34 mouse cellular contexts compared by ENCODE assay signal in genomic region chr1:145010833-145011232, GRCm38 (mm10).
"Had no signal": no experiment of that assay in that cellular context is flagged by ENCODE, and none has a peak within 500 bp of the region (broad histone marks: within the 10 kb centered on the region; RNA-seq: fewer than 3 reads in every experiment).

No protein-coding gene starts in this region.

- H3K4me3 ChIP-seq: heart, embryonic 12.5 days; heart, embryonic 13.5 days; heart, embryonic 15.5 days; hindbrain, embryonic 10.5 days; hindbrain, embryonic 12.5 days; hindbrain, embryonic 13.5 days; hindbrain, embryonic 15.5 days; intestine, embryonic 15.5 days; kidney, embryonic 15.5 days; layer of hippocampus, adult 2 months; left cerebral cortex, adult 2 months had no signal

- H3K4me1 ChIP-seq: heart, embryonic 12.5 days; heart, embryonic 13.5 days; heart, embryonic 15.5 days; hindbrain, embryonic 10.5 days; hindbrain, embryonic 12.5 days; hindbrain, embryonic 13.5 days; hindbrain, embryonic 15.5 days; intestine, embryonic 15.5 days; kidney, embryonic 15.5 days had no signal

- H3K36me3 ChIP-seq: heart, embryonic 12.5 days; heart, embryonic 13.5 days; heart, embryonic 15.5 days; hindbrain, embryonic 10.5 days; hindbrain, embryonic 12.5 days; hindbrain, embryonic 13.5 days; hindbrain, embryonic 15.5 days; intestine, embryonic 15.5 days; kidney, embryonic 15.5 days had no signal

- H3K27ac ChIP-seq: heart, embryonic 13.5 days; heart, embryonic 15.5 days; hindbrain, embryonic 10.5 days; hindbrain, embryonic 12.5 days; hindbrain, embryonic 13.5 days; hindbrain, embryonic 14.5 days; hindbrain, embryonic 15.5 days; hindbrain, postnatal 0 days; intestine, embryonic 15.5 days; kidney, embryonic 15.5 days; kidney, postnatal 0 days; layer of hippocampus, adult 2 months; left cerebral cortex, adult 2 months had no signal

- H3K9me3 ChIP-seq: heart, embryonic 12.5 days; heart, embryonic 13.5 days; heart, embryonic 15.5 days; hindbrain, embryonic 10.5 days; hindbrain, embryonic 12.5 days; hindbrain, embryonic 13.5 days; hindbrain, embryonic 15.5 days; intestine, embryonic 15.5 days; kidney, embryonic 15.5 days had no signal

- H3K9ac ChIP-seq: heart, embryonic 12.5 days; heart, embryonic 13.5 days; heart, embryonic 15.5 days; hindbrain, embryonic 12.5 days; hindbrain, embryonic 13.5 days; hindbrain, embryonic 14.5 days; hindbrain, embryonic 15.5 days; intestine, embryonic 15.5 days; kidney, embryonic 15.5 days had no signal

- ATAC-seq: hindbrain, embryonic 16.5 days; hindbrain, postnatal 0 days; inflammation-experienced regulatory T-cells, adult 6 months; intestine, embryonic 15.5 days; intestine, embryonic 16.5 days; intestine, postnatal 0 days had no signal

- DNase-seq: heart, postnatal 10 days; heart, postnatal 14 days; heart, postnatal 36 days; heart, postnatal 4 days; kidney, adult 11 months; kidney, adult 18-20 months; kidney, adult 2 months; kidney, adult 8-10 months; kidney, adult 9 months; kidney, postnatal 10 days; kidney, postnatal 14 days; kidney, postnatal 25 days; kidney, postnatal 36 days; kidney, postnatal 4 days; layer of hippocampus, adult 9-11 months; layer of hippocampus, postnatal 36 days had no signal

- H3K27me3 ChIP-seq: heart, embryonic 12.5 days; heart, embryonic 13.5 days; heart, embryonic 15.5 days; hindbrain, embryonic 12.5 days; hindbrain, embryonic 13.5 days; hindbrain, embryonic 15.5 days; intestine, embryonic 15.5 days; kidney, embryonic 15.5 days had no signal
